Mouse (Mus musculus): ENCODE results near the gene Olfr291.

Gene Olfr291

DNA sequence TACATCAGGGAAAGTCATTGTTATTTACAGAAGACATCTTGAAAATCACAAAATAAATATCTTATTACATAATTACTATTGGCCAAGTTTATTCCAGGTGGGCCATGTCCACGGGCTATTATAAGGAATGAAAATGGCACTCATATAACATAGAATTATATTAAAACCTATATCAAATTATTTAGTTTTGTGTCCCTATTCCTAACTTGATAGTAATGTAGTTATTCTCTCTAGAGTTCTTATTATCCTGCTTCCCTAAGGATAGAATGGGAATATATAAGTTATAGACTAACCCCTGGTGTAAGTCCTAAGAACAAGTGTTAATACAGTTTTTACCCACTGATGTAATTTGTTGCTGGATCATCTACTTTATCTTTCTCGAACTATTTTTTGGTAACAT lies at the start of gene Olfr291:
Gene Olfr291 (plus strand): TSS at position 301 of the 400 bp plus-strand sequence.
- no peak for DNase-seq (ENCODE audit: low spot score)

DNA sequence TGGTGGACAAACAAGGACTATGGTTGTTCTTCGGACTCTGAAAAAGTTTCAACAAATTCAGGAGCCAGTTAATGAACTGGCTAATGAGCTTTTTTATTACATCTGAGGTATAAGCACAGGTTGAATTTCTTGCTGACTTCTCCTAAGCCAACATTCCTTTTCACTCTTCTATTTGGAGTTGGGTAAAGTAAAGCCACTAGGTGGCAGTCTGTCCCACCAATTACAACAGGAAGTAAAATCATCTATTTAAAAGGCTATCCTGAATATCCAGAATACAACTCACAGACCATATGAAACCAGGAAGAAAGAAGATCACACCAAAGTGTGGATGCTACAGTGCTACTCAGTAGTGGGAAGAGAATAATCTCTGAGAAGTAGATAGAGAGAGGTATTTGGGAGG lies 48.1 kb upstream of the Olfr291 start:
- no peak for DNase-seq (ENCODE audit: low spot score)

DNA sequence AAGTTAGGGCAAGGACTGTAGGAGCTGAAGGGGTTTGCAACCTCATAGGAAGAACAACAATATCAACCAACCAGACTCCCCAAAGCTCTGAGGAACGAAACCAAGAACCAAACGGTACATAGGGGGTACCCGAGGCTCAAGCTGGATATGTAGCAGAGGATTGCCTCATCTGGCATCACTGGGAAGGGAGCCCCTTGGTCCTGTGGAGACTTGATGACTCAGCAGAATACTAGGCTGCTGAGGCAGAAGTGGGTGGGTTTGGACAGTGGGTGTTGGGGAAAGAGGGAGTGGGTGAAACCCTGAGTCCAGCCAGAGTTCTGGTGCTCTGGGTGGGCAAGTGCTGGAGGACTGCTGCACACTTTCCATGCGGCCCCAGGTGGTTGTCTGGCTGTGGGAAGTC lies 47.2 kb upstream of the Olfr291 start:
- no peak for DNase-seq (ENCODE audit: low spot score)

DNA sequence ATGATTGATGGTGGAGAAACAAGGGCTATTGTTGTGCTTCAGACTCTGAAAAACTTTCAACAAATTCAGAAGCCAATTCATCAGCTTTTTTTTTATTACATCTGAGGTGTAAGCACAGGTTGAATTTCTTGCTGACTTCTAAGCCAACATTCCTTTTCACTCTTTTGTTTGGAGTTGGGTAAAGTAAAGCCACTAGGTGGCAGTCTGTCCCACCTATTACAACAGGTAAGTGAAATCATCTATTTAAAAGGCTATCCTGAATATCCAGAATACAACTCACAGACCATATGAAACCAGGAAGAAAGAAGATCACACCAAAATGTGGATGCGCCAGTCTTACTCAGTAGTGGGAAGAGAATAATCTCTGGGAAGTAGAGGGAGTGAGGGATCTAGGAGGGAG lies 31.2 kb downstream of the Olfr291 start:
- DNase-seq (ENCODE audit: low spot score) = no peak

Data from left cerebral cortex, adult 11 months (tissue).